Mouse (Mus musculus): ENCODE measurements around the gene Ebf1.

Gene Ebf1

DNA sequence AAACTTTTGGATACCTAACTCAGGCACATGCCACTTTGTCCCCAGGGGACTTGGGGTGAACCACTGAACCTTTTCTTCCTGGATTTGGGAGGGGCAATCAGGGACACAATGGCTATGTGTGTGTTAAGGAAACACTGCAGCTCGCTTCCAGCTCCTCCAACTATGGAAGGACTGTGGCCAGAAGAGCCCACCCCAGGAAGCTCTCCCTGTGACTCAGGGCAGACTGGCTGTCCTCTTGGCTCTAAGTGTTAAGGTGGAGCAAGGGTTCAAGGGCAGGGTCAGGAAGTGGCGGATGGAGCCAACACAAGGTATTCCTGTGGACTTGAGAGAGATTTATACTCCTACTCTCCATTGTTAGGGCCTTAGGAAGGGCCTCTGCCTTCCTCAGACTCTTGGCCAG lies 358.0 kb downstream of the Ebf1 start:
- DNase-seq = peak; percentile 22

- DNase-seq = no peak
These were observed 359.2 kb downstream of the Ebf1 start for GRCm38 (mm10) chr11:44976254-44976802.

GRCm38 (mm10) chr11:44977921-44978397 lies 360.8 kb downstream of the Ebf1 start:
- DNase-seq = no peak

DNA sequence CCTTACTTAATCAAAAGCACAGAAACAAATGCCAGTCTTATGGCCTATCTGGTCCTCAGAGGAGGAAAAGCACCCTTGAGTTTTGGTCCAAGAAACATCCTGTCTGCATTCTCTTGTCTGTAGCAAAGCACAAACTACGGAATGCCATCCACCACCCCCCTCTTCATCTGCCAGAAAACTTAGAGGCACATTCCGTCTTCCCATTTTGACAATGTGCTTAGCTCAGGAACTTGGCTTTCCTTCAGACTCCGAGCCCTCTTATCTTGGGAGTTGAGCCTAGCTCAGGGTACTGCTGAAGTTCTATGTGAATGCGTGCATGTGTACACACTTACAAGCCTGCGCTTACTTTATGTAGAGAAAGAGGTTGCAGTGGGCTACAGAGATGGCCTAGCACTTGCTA lies 362.3 kb downstream of the Ebf1 start:
- DNase-seq = peak; percentile 25

- no peak for DNase-seq
These were observed 365.1 kb downstream of the Ebf1 start for GRCm38 (mm10) chr11:44982225-44982624.

DNA sequence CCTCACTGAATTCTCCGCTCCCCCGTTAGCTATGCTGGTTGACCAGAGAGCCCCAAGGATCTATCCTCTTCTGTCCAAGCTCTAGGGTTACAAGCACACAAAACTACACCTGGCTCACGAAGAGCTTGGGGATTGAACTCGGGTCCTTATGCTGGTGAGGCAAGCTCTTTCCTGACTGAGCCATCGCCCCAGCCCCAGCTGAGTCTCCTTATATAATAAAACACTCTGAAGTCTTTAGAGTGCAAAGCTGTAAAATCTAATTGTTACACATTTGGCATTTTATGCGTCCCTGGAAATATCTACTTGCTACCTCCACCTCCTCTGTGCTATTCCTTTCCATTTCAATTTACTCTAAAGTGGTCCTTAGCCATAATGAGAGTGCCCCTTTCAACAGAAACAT lies 366.8 kb downstream of the Ebf1 start:
- no peak for DNase-seq

- no peak for DNase-seq
These were observed 367.3 kb downstream of the Ebf1 start for GRCm38 (mm10) chr11:44984381-44984780.

DNA sequence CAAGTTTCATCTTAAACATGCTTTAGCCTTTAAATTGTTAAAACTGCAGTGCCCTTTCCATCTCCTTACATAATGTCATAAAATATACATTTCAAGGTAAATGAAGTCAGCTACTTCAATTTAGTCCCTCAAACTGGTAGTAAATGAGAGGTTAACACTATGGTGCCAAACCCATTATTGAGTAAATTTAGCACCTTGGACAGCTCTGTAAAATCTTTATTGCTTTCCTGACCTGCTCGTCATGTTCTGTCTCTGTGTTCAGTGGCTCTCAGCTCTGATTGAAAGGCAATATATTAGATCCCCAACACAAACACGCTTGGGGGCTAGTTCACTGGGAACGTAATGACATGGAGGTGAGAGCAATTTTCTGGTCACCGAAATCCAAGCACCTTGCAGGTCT lies 370.7 kb downstream of the Ebf1 start:
- no peak for DNase-seq

DNA sequence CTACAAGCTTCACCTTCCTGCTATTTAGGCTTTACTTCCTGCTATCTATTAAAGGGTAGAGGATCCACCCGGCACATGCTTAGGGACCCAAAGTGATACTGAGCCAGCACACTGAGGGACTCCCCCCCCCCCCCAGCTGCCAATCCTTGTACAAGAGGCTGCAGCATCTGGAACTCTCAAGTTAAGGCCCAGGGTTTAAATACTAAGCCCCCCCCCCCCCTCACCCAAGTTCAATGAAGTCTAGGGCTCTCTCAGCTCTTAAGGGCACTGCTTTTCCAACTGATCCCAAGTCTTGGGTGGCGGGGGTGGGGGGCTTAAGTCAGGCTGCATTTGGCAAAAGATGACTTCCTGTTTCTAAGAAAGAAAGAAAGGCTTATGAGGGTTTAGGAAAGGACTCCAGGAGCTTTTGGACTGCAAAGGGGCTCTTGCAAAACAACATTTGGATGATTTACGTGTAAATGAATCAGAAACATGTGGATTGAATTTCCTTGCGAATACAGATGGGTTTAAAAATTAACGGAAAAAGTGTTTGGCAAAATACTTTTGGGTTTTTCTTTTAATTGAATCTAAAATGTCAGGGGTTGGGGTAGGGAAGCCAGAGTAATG lies 385.7 kb downstream of the Ebf1 start:
- DNase-seq = no peak

- no peak for DNase-seq
These were observed 386.8 kb downstream of the Ebf1 start for GRCm38 (mm10) chr11:45003716-45004437.

DNA sequence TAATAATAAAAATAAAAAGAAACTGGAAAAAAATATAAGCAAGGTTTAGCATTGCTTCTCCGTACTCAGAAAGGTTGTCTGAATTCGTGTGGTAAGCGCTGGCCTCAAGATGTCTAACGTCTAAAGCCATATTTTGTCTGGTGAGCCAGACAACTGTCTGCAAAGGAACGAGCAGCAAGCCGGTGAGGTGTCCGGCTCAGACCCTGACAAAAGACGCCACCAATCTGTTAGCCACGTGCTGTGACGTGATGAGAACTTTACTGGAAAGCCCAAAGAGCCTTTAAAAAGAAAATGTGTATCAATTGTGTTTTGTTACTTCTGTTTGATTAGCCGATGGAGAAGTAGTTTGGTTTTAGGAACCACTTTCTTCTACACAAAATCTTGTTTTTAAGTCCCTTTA lies 390.2 kb downstream of the Ebf1 start:
- DNase-seq = no peak

DNA sequence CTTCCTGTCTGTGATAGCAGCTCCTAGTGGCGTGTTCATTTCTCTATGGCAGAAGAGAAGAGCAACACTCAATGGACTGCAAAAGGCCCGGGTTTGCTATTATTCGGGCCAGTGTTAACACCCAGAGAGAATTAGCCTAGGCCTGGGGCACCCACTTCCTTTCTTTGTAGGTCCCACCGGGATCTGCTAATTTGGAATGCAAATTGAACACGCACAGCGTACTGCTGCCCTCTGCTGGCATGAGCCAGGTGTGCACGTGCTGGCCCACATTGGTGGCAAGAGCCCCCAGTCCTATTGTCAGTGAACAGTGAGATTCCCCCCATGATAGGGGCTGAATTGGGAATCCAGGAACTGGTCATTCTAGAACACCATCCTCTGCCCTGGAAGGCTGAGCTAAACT lies 391.0 kb downstream of the Ebf1 start:
- DNase-seq = peak; percentile 84

GRCm38 (mm10) chr11:45008760-45009159 lies 391.6 kb downstream of the Ebf1 start:
- DNase-seq = no peak

DNA sequence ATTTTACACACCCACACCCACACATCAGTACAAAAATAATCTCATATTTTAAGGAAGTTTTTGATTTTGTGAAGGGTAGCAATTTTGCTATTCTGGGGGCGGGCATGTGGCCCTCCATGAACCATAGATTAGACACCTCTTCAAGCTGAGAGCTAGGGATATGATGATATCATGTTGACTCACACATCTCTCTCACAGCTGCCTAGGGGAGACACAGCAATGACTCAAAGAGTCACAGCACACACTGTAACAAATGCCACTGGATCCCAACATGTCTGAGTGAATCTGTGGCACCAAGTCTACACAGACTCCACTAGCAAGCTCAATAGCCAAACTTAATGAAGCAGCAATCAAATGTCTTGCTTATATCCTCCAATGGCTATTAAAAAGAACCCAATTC lies 395.0 kb downstream of the Ebf1 start:
- no peak for DNase-seq

- DNase-seq = no peak
These were observed 400.4 kb downstream of the Ebf1 start for GRCm38 (mm10) chr11:45017493-45017892.

- DNase-seq = no peak
These were observed 408.9 kb downstream of the Ebf1 start for GRCm38 (mm10) chr11:45026012-45026411.

DNA sequence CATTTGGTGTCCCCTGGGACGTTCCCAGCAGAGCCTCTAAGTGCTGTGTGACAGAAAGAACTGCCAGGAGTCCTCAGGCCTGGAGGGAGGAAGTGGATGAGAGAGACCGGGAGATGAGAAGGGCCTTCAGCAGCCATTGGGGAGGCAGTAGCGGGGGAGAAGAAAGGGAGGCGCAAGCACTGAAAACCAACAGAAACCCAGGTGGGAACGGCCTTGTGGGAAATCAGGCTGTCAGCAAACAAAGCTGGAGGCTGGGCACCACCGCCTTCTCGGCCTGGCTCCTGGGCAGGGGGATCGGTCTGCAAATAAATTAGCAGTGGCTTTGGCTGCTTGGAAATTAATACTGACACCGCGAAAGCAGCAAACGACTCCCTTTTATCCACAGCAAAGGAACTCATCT lies 409.6 kb downstream of the Ebf1 start:
- no peak for DNase-seq

DNA sequence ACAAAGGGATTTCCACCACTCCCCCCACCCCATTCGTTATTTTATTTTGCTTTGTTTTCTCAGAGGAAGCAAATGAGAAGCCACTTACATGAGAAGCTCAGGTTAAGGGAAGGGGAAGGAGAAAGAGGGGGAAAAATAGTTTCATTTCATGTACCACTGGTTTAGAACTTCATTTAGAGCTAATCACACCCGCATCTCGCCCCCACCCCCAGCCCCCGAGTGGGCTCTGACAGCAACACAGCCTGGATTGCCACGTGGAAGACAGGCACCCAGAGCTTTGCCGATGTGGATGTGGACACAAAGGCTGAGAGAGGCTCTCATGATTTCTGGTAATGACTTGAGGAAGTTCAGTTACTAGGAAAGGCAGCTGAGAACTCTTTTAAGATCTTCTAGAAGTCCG lies 410.0 kb downstream of the Ebf1 start:
- DNase-seq = no peak

- no peak for DNase-seq
These were observed 438.9 kb downstream of the Ebf1 start for GRCm38 (mm10) chr11:45055744-45056610.

Data from lung, postnatal 10 days (tissue).